Mouse (Mus musculus): Measurements from ENCODE around the gene Ftl1. TPM values are rescaled to one million over a fixed set of nuclear protein-coding genes. Genes with fewer than 3 reads are reported as not detected.

The Ftl1 gene
- total and polyA plus RNA-seq, 3 experiments: 1,416 to 2,290 TPM; not detected in 1

GRCm38 (mm10) chr7:45478774-45479173, 19.1 kb upstream of the Ftl1 start (continued):
- TF ChIP-seq SIN3A (IDR thresholded peaks at IDR 0.05; ENCODE audit: low read length): no peak

- Histone ChIP-seq H3K79me2 (ENCODE audit: control insufficient read depth, insufficient read depth, low read length, poor library complexity) (peaks cover 3% of the 10 kb centered on the region; the same call in 1 of the 2 replicates), H3K36me3 (ENCODE audit: control insufficient read depth in 1 of 2, insufficient read depth in 2 of 2, low read length in 2 of 2) (peaks cover 0 to 14% of the 10 kb centered on the region in 2 experiments; a peak in 2 of 4 replicates), H3K4me1 (ENCODE audit: control insufficient read depth in 1 of 2, insufficient read depth in 2 of 2, low read length in 2 of 2) (peaks cover 5 to 18% of the 10 kb centered on the region in 2 experiments; a peak in 3 of 4 replicates), H3K27me3 (ENCODE audit: control insufficient read depth in 1 of 2, insufficient read depth in 2 of 2, low read length in 2 of 2) (no peaks in the 10 kb centered on the region), H3K27ac (ENCODE audit: control insufficient read depth, low read depth, low read length) (no peak overlapping the region), H3K9me3 (replicated peaks; ENCODE audit: insufficient read depth, low read length) (no peaks in the 10 kb centered on the region), H3K4me3 (ENCODE audit: control insufficient read depth in 1 of 2, insufficient read depth in 1 of 2, low read depth in 2 of 2, low read length in 2 of 2) (peak overlapping the region in 1 of 2 experiments; percentile 14; a peak in 2 of 4 replicates), H3K9ac (ENCODE audit: control insufficient read depth, low read depth, low read length, poor library complexity, severe bottlenecking) (peak overlapping the region; percentile 32; the same call in 1 of the 2 replicates)
- peak; percentile 84 for DNase-seq (ENCODE audit: low read depth, low spot score)
- TF ChIP-seq MAX (IDR thresholded peaks at IDR 0.05; ENCODE audit: low read length): peak; percentile 91
- no peak for TF ChIP-seq POLR2AphosphoS5 (IDR thresholded peaks at IDR 0.05; ENCODE audit: borderline replicate concordance, low read depth, low read length)
- peak; percentile 80 for TF ChIP-seq USF1 (IDR thresholded peaks at IDR 0.05; ENCODE audit: low read depth, low read length)
- TF ChIP-seq E2F4 (IDR thresholded peaks at IDR 0.05; ENCODE audit: borderline replicate concordance, low read depth, low read length): no peak
- TF ChIP-seq MEF2A (IDR thresholded peaks at IDR 0.05; ENCODE audit: extremely low read depth, insufficient replicate concordance, low read depth, low read length, poor library complexity, severe bottlenecking): no peak
- TF ChIP-seq HCFC1 (IDR thresholded peaks at IDR 0.05; ENCODE audit: low read depth, low read length): 0 out of 2 replicates have a peak, but pooled peaks have one; percentile 44
- no peak for TF ChIP-seq POLR2A (IDR thresholded peaks at IDR 0.05; ENCODE audit: control insufficient read depth in 1 of 2, insufficient read depth in 1 of 2, low read depth in 1 of 2, low read length in 2 of 2, poor library complexity in 1 of 2)
- no peak for TF ChIP-seq CHD2 (IDR thresholded peaks at IDR 0.05; ENCODE audit: low read length)
- TF ChIP-seq KAT2A (conservative IDR thresholded peaks at IDR 0.05; ENCODE audit: low read depth, low read length): no peak
- TF ChIP-seq CTCF (IDR thresholded peaks at IDR 0.05 in 2 of 3, conservative IDR thresholded peaks at IDR 0.05 in 1 of 3; ENCODE audit: control insufficient read depth in 1 of 3, insufficient read depth in 1 of 3, low read depth in 2 of 3, low read length in 3 of 3, poor library complexity in 1 of 3, severe bottlenecking in 1 of 3): peak; percentile 65 to 85 (median 74)
- TF ChIP-seq MAZ (IDR thresholded peaks at IDR 0.05; ENCODE audit: low read depth, low read length): no peak
- TF ChIP-seq SIN3A (IDR thresholded peaks at IDR 0.05; ENCODE audit: low read length): peak; percentile 71
- no peak for TF ChIP-seq RCOR1 (IDR thresholded peaks at IDR 0.05; ENCODE audit: low read depth, low read length)
- TF ChIP-seq ZC3H11A (IDR thresholded peaks at IDR 0.05; ENCODE audit: low read depth, low read length): peak; percentile 40; the same call in 1 of the 2 replicates
- no peak for TF ChIP-seq POLR2AphosphoS2 (IDR thresholded peaks at IDR 0.05; ENCODE audit: low read length)
- no peak for TF ChIP-seq CHD1 (IDR thresholded peaks at IDR 0.05; ENCODE audit: low read depth, low read length)
- TF ChIP-seq ELF1 (IDR thresholded peaks at IDR 0.05; ENCODE audit: low read depth, low read length): no peak
- TF ChIP-seq MXI1 (IDR thresholded peaks at IDR 0.05; ENCODE audit: low read depth, low read length): no peak
- no peak for TF ChIP-seq TCF12 (IDR thresholded peaks at IDR 0.05; ENCODE audit: low read depth, low read length)
- TF ChIP-seq NRF1 (IDR thresholded peaks at IDR 0.05; ENCODE audit: insufficient read depth, low read depth, low read length, poor library complexity, severe bottlenecking): no peak
- TF ChIP-seq EP300 (IDR thresholded peaks at IDR 0.05; ENCODE audit: low read depth in 1 of 2, low read length in 2 of 2): no peak
- TF ChIP-seq BHLHE40 (IDR thresholded peaks at IDR 0.05; ENCODE audit: borderline replicate concordance, low read depth, low read length): no peak
- TF ChIP-seq ZMIZ1 (IDR thresholded peaks at IDR 0.05; ENCODE audit: low read depth, low read length): no peak
- no peak for TF ChIP-seq ZKSCAN1 (IDR thresholded peaks at IDR 0.05; ENCODE audit: low read depth, low read length)
- no peak for TF ChIP-seq MYB (IDR thresholded peaks at IDR 0.05; ENCODE audit: low read depth, low read length)
- peak; percentile 58 for TF ChIP-seq RAD21 (IDR thresholded peaks at IDR 0.05; ENCODE audit: low read depth, low read length)
- TF ChIP-seq MAFK (IDR thresholded peaks at IDR 0.05; ENCODE audit: borderline replicate concordance, low read depth, low read length): no peak
- TF ChIP-seq TBP (IDR thresholded peaks at IDR 0.05; ENCODE audit: low read depth, low read length): 0 out of 2 replicates have a peak, but pooled peaks have one; percentile 36
- no peak for TF ChIP-seq JUND (IDR thresholded peaks at IDR 0.05; ENCODE audit: low read depth, low read length)
- no peak for TF ChIP-seq NELFE (IDR thresholded peaks at IDR 0.05; ENCODE audit: low read depth, low read length)
- TF ChIP-seq GABPA (IDR thresholded peaks at IDR 0.05; ENCODE audit: low read depth, low read length): no peak
- TF ChIP-seq TAL1 (IDR thresholded peaks at IDR 0.05; ENCODE audit: low read length): no peak
- peak; percentile 80 for TF ChIP-seq ETS1 (IDR thresholded peaks at IDR 0.05; ENCODE audit: low read depth, low read length)
- no peak for TF ChIP-seq GATA1 (IDR thresholded peaks at IDR 0.05; ENCODE audit: low read depth, low read length)
- TF ChIP-seq MYC (IDR thresholded peaks at IDR 0.05; ENCODE audit: low read depth, low read length): peak; percentile 89
- no peak for TF ChIP-seq ZNF384 (IDR thresholded peaks at IDR 0.05; ENCODE audit: low read depth, low read length)
Measured at GRCm38 (mm10) chr7:45477003-45477402, 17.3 kb upstream of the Ftl1 start.
